Mouse (Mus musculus) ES-E14 (cell line): ENCODE results near the gene Pgpep1l.

Experiments
- CHD2 ChIP-seq: IDR thresholded peaks from 2 replicates; pipeline ENCODE4 v1.6.1; 2014; ENCODE audit warnings: mild to moderate bottlenecking, low read depth, low read length, inconsistent platforms
- HCFC1 ChIP-seq: IDR thresholded peaks from 2 replicates; pipeline ENCODE4 v1.6.1; 2012; ENCODE audit warnings: low read length, inconsistent platforms, borderline replicate concordance; ENCODE audit not compliant: insufficient read depth
- MAFK ChIP-seq: IDR thresholded peaks from 2 replicates; pipeline ENCODE4 v1.6.1; 2014; ENCODE audit warnings: mild to moderate bottlenecking, low read depth, low read length, inconsistent platforms; ENCODE audit not compliant: insufficient read depth
- ZC3H11A ChIP-seq: IDR thresholded peaks from 2 replicates; pipeline ENCODE4 v1.6.1; 2012; ENCODE audit warnings: low read depth, mild to moderate bottlenecking, inconsistent platforms, low read length, borderline replicate concordance
- ZNF384 ChIP-seq: IDR thresholded peaks from 2 replicates; pipeline ENCODE4 v1.6.1; 2012; ENCODE audit warnings: low read depth, low read length, inconsistent platforms

DNA sequence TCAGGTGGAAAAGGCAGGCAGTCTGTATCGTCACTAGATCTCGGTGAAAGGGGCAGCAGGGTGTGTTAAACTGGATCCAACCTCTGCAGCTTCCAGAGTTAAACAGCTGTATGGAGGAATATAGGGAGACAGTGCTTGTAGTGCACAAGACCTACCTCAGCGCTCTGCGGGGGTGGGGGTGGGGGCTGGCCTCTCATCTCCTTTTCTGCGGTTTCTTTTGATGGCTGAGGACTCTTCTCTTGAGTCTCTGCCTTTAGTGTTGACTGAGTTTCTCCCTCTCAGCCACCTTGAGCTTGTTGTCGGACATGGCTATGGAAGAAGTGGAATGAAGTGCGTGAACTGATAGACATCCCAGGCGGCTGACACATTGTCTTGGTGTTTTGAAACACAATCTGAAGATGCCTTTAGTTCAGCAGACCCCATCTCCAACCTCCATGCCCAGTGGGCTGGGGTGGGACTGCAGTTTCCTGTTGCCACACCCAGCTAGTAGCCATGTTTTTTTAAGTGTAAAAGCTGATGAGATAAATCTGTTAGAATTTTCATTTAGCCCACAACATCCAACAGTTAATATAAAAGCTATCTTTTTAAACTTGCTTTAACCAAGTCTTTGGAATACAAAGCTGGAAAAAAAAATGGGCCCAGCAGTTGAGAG, 58.1 kb downstream of the Pgpep1l start:
- TF ChIP-seq ZC3H11A (no peak), ZNF384 (no peak), HCFC1 (no peak), CHD2 (no peak), MAFK (no peak)
